Mouse (Mus musculus) intestine, embryonic 14.5 days (tissue): ENCODE measurements at regions not wholly inside any gene's neighbourhood (a gene's known extent, or its start where the extent isn't known, plus 50 kb on each side); places are given as distances from the start of the nearest gene placed in this dataset.

Experiments used
- ATAC-seq: fragments of 200-750 bp; cut with Nextera tagmentation; replicated peaks from 2 replicates; pipeline ENCODE4 v1.8.0; 2017; ENCODE audit warnings: low read depth, moderate number of reproducible peaks, moderate TSS enrichment, moderate library complexity; ENCODE audit not compliant: low FRiP score, low TSS enrichment
- DNase-seq: peaks from one replicate; pipeline ENCODE4 v3.0.0-alpha.2; 2018; ENCODE audit warnings: low spot score
- H3K27ac ChIP-seq: fragments of 300-500 bp; sonication (generic); 2 replicates; pipeline ENCODE4 v1.5.1; 2014; ENCODE audit warnings: low read depth, mild to moderate bottlenecking, control low read depth
- H3K27me3 ChIP-seq: fragments of 300-500 bp; sonication (generic); replicated peaks from 2 replicates; pipeline ENCODE4 v1.6.1; 2014; ENCODE audit warnings: low read length, control low read depth; ENCODE audit not compliant: control insufficient read depth, insufficient read depth
- H3K36me3 ChIP-seq: fragments of 300-500 bp; sonication (generic); 2 replicates; pipeline ENCODE4 v1.6.1; 2014; ENCODE audit warnings: low read length, control low read depth; ENCODE audit not compliant: control insufficient read depth, insufficient read depth
- H3K4me1 ChIP-seq: fragments of 300-500 bp; sonication (generic); replicated peaks from 2 replicates; pipeline ENCODE4 v1.6.1; 2014; ENCODE audit warnings: low read length, control low read depth, mixed read lengths; ENCODE audit not compliant: control insufficient read depth, insufficient read depth
- H3K4me2 ChIP-seq: fragments of 300-500 bp; sonication (generic); 2 replicates; pipeline ENCODE4 v1.6.1; 2014; ENCODE audit warnings: low read length
- H3K4me3 ChIP-seq: fragments of 300-500 bp; sonication (generic); 2 replicates; pipeline ENCODE4 v1.5.1; 2014; ENCODE audit warnings: low read depth, low read length, control low read depth, mixed read lengths
- H3K9ac ChIP-seq: fragments of 300-500 bp; sonication (generic); 2 replicates; pipeline ENCODE4 v1.6.1; 2014; ENCODE audit warnings: mild to moderate bottlenecking, low read length
- H3K9me3 ChIP-seq: fragments of 300-500 bp; sonication (generic); 2 replicates; pipeline ENCODE4 v1.6.1; 2016; ENCODE audit warnings: low read length, control low read depth; ENCODE audit not compliant: control insufficient read depth
- WGBS: fragments of 180-500 bp; shearing (Covaris S2); extraction: QIAGEN DNeasy Blood & Tissue Kit; methylation state at CpG from one replicate; pipeline ENCODE4 v1.1.7; 2014; 5-methylcytosine and 5-hydroxymethylcytosine counted together

GRCm38 (mm10) chr13:103683169-103683568, 91.2 kb downstream of the Srek1 start:
- Histone ChIP-seq H3K36me3 (no peaks in the 10 kb centered on the region), H3K27me3 (no peaks in the 10 kb centered on the region), H3K4me3 (no peak overlapping the region), H3K4me1 (no peaks in the 10 kb centered on the region), H3K9me3 (no peaks in the 10 kb centered on the region), H3K27ac (no peak overlapping the region), H3K4me2 (no peak overlapping the region), H3K9ac (no peak overlapping the region)
- WGBS, result 79% methylated on average over 9 of the region's 9 CpGs
- DNase-seq, result no peak
- no peak for ATAC-seq

- no peaks in the 10 kb centered on the region for H3K9me3 ChIP-seq
- no peak overlapping the region for H3K9ac ChIP-seq
- 88% methylated on average over 4 of the region's 4 CpGs for WGBS
- DNase-seq (no peak), ATAC-seq (no peak)
- H3K4me3 ChIP-seq, result no peak overlapping the region
- no peaks in the 10 kb centered on the region for H3K27me3 ChIP-seq
- no peaks in the 10 kb centered on the region for H3K36me3 ChIP-seq
- H3K4me2 ChIP-seq, result no peak overlapping the region
- H3K27ac ChIP-seq, result no peak overlapping the region
- no peaks in the 10 kb centered on the region for H3K4me1 ChIP-seq
Measured at GRCm38 (mm10) chr13:103680740-103681139, 93.7 kb downstream of the Srek1 start.

- H3K9ac ChIP-seq, result no peak overlapping the region
- ATAC-seq, result no peak
- no peak for DNase-seq
- no peak overlapping the region for H3K4me3 ChIP-seq
- H3K27ac ChIP-seq, result no peak overlapping the region
- no peaks in the 10 kb centered on the region for H3K9me3 ChIP-seq
- 87% methylated on average over 7 of the region's 7 CpGs for WGBS
- H3K4me2 ChIP-seq, result no peak overlapping the region
- no peaks in the 10 kb centered on the region for H3K4me1 ChIP-seq
- no peaks in the 10 kb centered on the region for H3K36me3 ChIP-seq
- H3K27me3 ChIP-seq, result no peaks in the 10 kb centered on the region
Measured at GRCm38 (mm10) chr13:103680052-103680451, 94.4 kb downstream of the Srek1 start.

- Histone ChIP-seq H3K9me3 (no peaks in the 10 kb centered on the region), H3K4me1 (no peaks in the 10 kb centered on the region), H3K9ac (no peak overlapping the region), H3K27ac (no peak overlapping the region), H3K4me3 (no peak overlapping the region), H3K36me3 (no peaks in the 10 kb centered on the region), H3K4me2 (no peak overlapping the region), H3K27me3 (no peaks in the 10 kb centered on the region)
- ATAC-seq (no peak), DNase-seq (no peak)
- 82% methylated on average over 13 of the region's 13 CpGs for WGBS
Measured at GRCm38 (mm10) chr13:103676831-103677230, 97.6 kb downstream of the Srek1 start.

- no peak for ATAC-seq
- H3K27ac ChIP-seq, result no peak overlapping the region
- no peaks in the 10 kb centered on the region for H3K9me3 ChIP-seq
- no peaks in the 10 kb centered on the region for H3K36me3 ChIP-seq
- H3K4me3 ChIP-seq, result no peak overlapping the region
- no peaks in the 10 kb centered on the region for H3K4me1 ChIP-seq
- no peaks in the 10 kb centered on the region for H3K27me3 ChIP-seq
- no peak overlapping the region for H3K9ac ChIP-seq
- WGBS, result 80% methylated on average over 5 of the region's 5 CpGs
- H3K4me2 ChIP-seq, result no peak overlapping the region
- DNase-seq, result no peak
Measured at GRCm38 (mm10) chr13:103676221-103676620, 98.2 kb downstream of the Srek1 start.

GRCm38 (mm10) chr13:103670611-103671010, 103.8 kb downstream of the Srek1 start:
- Histone ChIP-seq H3K27me3 (no peaks in the 10 kb centered on the region), H3K9ac (no peak overlapping the region), H3K4me1 (no peaks in the 10 kb centered on the region), H3K9me3 (no peaks in the 10 kb centered on the region), H3K4me3 (no peak overlapping the region), H3K4me2 (no peak overlapping the region), H3K36me3 (no peaks in the 10 kb centered on the region), H3K27ac (no peak overlapping the region)
- DNase-seq, result no peak
- ATAC-seq, result no peak

GRCm38 (mm10) chr13:103669856-103670255, 104.6 kb downstream of the Srek1 start:
- no peak overlapping the region for H3K27ac ChIP-seq
- H3K4me1 ChIP-seq, result no peaks in the 10 kb centered on the region
- no peak overlapping the region for H3K4me3 ChIP-seq
- H3K27me3 ChIP-seq, result no peaks in the 10 kb centered on the region
- DNase-seq (no peak), ATAC-seq (no peak)
- H3K4me2 ChIP-seq, result no peak overlapping the region
- H3K9me3 ChIP-seq, result no peaks in the 10 kb centered on the region
- WGBS, result 91% methylated on average over 4 of the region's 4 CpGs
- no peaks in the 10 kb centered on the region for H3K36me3 ChIP-seq
- no peak overlapping the region for H3K9ac ChIP-seq

GRCm38 (mm10) chr13:103667749-103668148, 106.7 kb downstream of the Srek1 start:
- H3K9ac ChIP-seq, result no peak overlapping the region
- no peak overlapping the region for H3K4me3 ChIP-seq
- H3K36me3 ChIP-seq, result no peaks in the 10 kb centered on the region
- H3K27me3 ChIP-seq, result no peaks in the 10 kb centered on the region
- WGBS, result 69% methylated on average over 2 of the region's 2 CpGs
- H3K4me2 ChIP-seq, result no peak overlapping the region
- no peaks in the 10 kb centered on the region for H3K9me3 ChIP-seq
- DNase-seq, result no peak
- H3K4me1 ChIP-seq, result no peaks in the 10 kb centered on the region
- H3K27ac ChIP-seq, result no peak overlapping the region
- ATAC-seq, result no peak

- no peak for ATAC-seq
- no peaks in the 10 kb centered on the region for H3K36me3 ChIP-seq
Measured at GRCm38 (mm10) chr13:103660248-103660996, 114.0 kb downstream of the Srek1 start.

More at GRCm38 (mm10) chr13:103660248-103660996, 114.0 kb downstream of the Srek1 start:
- Histone ChIP-seq H3K4me1 (no peaks in the 10 kb centered on the region), H3K9me3 (no peaks in the 10 kb centered on the region), H3K4me2 (no peak overlapping the region), H3K27ac (no peak overlapping the region), H3K4me3 (no peak overlapping the region), H3K27me3 (no peaks in the 10 kb centered on the region), H3K9ac (no peak overlapping the region)
- no peak for DNase-seq
- 29% methylated on average over 11 of the region's 11 CpGs for WGBS
